Mouse (Mus musculus): ENCODE results near the gene Sik1.

DNA sequence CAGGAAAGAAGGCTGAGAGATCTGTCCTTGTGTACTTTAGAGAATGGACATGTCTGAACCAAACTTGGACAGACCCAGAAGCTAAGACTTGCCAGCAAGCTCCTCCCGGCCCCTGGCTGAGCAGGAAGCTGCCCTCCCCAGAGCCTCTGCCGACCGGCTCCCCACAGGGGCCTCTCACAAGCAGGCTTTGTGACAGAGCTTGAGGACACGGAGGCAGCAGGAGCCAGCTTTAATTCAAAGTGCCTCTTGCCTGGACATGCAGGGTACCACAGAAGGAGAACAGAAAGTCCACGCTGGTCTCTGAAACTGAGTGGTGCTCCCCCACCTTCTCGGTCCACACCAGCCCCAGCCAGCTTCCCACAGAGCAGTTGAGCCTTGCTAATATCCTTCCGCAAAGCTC, 21.9 kb downstream of the Sik1 start:
- TF ChIP-seq POLR2A (IDR thresholded peaks at IDR 0.05; ENCODE audit: extremely low read depth, insufficient read depth, low read length) (no peak), CTCF (IDR thresholded peaks at IDR 0.05; ENCODE audit: extremely low read depth, insufficient read depth, low read length) (no peak)
